Mouse (Mus musculus) gastrocnemius, postnatal 14 days (tissue): ENCODE measurements around the gene Rasd2. TPM values are rescaled to one million over a fixed set of nuclear protein-coding genes. Genes with fewer than 3 reads are reported as not detected.

Experiments used
- DNase-seq: peaks from one replicate; pipeline ENCODE4 v3.0.0; 2021; ENCODE audit warnings: mixed read lengths
- intact Hi-C: fragments of 180-260 bp; cut with DNase I; formaldehyde crosslinking; loops from one replicate; pipeline ENCODE4 v1.15.1; 2025; ENCODE audit warnings: low total_unique reads
- total RNA-seq, 2 experiments: library from RNA; stranded (reverse); gene quantifications; 2 replicates each; pipeline ENCODE4 v1.2.3; 2021

Gene Rasd2
- total RNA-seq, 2 experiments from 2014 or later = 1.3 to 1.6 TPM

DNA sequence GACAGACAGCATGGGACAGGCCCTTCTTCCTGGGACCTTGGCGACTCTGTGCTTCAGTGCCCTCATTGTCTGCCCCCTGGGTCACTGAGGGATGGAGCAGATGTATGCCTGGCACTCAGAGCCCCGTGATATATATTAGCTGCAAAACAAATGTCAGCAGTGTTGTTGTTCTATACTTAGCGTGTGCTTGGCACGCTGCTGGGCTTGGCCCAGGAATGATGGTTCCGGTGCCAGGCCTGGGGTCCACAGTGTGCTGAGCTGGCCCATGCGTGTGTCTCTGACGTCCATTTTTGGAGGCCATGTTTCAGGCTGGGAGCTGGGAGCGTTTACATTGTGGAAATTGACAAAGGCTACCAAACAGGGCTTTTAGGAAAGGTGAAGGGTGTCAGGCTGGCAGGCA, 3.1 kb downstream of the Rasd2 start:
- DNase-seq = no peak
- intact Hi-C loops = loop anchor here (5.0 kb wide), 2 partner anchors 80 to 145 kb away; no protein-coding TSS in a partner anchor

DNA sequence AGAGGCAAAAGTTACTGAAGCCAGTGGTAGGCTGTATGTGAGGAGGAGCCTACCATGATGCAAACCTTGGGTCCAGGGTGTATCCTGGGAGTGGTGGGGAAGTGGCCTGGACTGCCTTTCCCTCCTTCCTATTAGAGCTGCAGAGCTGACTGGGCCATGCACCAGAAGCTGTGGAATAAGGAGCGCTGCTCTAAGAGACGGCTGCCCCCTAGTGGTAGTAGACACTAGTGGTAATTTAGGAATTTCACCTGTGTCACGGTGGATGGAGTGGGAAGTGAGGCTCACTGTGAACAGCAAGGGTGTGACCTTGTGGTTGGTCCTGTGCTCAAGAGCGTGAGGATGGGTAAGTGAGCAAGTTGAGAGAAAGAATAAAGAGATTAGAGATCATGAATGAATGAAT, 4.2 kb downstream of the Rasd2 start:
- peak; percentile 61 for DNase-seq

DNA sequence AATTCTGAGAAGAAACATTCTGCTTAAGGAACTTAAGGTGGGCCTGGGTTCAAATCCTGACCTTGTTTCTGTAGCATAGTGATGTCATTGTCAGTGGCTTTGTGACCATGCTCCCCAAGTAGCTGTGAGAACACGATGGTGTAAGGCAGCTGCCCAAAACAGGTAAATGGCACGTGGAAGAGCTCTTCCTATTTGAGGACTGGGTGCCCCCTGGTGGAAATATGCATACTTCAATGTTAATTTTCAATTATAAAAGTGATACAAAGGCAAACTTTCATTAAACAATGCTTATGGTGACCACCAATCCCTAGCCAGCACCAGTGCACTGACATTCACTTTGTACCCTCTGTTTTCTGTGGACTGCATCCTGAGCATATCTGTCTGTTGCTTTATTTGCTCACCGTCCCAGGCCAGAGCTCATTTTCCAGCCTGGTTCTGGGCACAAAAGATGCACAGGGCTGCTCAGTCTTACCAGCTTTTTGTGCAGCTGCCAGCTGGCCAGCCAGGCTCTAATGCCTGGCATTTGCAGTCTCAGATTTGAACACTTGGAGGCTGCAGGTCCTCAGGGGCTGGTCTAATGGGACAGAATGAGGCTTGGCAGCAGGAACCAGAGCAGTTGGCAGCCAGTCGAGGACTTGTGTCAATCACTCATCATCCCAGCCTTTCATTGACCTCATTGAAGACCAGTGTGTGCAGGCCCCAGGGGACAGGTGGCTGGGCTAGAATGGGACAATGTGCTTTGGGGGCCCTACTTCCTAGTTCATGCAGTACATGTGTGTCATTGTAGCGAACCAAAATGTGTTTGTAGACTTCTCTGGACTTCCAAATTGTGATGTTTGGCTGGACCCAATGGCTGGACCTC, 6.4 kb downstream of the Rasd2 start:
- DNase-seq = no peak
- intact Hi-C loops = loop anchor here (5.0 kb wide), 2 partner anchors 83 to 148 kb away; no protein-coding TSS in a partner anchor

More for the DNA sequence above, 4.2 kb downstream of the Rasd2 start:
- intact Hi-C loops = loop anchor here (5.0 kb wide), 2 partner anchors 81 to 146 kb away; no protein-coding TSS in a partner anchor

DNA sequence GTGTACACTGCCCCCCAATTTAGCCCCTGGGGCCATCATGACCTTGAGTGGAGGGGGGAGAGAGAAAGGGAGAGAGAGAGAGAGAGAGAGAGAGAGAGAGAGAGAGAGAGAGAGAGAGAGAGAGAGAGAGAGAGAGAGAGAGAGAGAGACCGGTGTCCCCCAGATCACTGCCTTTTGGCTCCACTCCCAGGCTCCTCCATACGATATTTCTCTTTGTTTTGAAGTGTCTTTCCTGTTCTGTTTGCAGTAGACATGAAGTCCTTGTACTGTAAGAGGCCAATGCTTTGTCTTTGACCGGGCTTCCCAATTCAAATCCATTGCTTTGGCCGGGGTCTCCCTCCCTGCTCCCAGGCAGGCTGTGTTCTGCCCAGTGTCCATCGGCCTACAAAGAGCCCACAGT, 8.9 kb downstream of the Rasd2 start:
- intact Hi-C loops = no loop called here
- no peak for DNase-seq

DNA sequence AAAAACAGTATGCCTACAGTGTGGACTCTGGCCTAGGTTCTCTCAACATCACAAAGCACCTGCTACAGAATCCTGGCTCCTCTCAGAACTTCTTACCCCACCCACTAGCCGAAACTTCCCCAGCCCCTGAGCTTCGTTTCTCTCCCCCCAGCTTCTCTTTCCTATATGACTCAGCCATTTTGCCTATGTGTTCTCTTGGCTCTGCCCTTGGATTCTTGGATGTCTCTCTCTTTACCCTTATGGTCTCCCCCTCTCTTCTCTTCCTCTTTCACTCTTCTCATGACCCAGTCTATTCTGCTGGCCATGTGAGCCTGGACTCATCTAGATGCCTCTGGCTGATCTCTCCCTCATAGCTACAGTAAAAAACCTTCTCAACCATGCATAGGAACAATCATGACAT, 13.0 kb downstream of the Rasd2 start:
- DNase-seq = no peak
- intact Hi-C loops = no loop called here

DNA sequence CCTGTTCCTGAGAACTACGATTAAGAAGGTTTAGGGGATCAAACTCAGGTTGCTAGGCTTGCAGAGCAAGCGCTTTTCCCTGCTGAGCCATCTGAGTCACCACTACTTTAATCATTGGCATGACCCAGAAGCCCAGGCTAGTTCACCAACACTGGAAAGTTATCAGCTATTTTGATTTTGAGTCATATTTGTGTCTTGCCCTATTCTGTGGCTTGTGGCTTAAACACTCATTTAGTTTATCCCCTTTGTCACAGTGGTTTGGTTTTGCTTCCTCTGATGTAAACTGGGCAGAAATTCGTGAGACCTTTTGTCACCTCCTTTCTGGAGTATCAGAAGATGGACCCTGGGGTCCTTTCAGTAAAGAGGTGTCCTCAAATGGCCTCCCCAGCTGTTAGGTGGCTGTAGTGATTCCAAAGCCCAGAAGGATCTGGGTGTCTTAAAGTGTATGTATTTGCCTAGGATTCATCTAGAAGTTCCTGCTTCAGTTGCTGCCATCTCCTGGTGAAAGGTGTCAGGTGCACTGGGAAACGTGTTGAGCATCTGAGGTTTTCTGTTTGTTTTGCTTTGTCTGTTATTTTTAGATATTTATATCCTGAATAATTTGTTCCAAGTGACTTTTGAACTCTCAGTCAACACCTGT, 20.3 kb downstream of the Rasd2 start:
- intact Hi-C loops = no loop called here
- no peak for DNase-seq

DNA sequence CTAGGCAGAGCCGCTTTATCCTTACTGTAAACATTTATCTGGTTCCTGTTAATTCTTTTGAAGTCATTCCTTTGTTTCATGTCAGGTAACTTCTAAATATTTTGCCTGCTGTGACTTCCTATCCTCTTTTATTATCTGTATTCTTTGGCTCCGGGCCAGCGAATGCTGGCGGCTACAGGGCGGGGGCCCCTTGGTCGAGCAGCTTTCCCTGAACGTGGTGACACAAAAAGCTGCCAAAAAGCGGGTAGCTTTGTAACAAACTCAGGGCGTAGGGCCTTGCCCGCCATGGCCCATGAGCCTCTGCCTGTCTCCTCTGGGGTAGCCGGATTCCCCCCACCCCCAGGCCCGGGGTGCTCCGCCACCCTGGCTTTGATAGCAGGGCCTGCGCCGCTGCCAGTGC, 33.6 kb downstream of the Rasd2 start:
- intact Hi-C loops = no loop called here
- DNase-seq = no peak

DNA sequence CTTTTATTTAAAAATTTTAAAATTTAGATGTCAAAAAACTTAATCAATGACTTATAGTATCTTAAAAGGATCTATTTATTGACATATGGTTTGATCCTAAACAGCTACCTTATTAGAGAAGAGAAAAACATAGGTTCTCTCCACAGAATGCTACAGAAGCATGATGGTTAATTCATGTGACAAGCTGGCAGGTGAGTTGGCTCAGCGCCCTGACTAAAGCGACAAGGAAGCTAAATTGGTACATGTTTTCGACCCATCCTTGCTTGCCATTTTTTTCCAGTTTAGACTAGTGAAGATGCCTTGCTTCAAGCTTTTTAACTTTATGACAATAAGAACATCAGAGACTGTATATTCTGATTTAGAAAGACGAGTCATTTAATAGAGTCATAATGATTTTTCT, 35.4 kb downstream of the Rasd2 start:
- no peak for DNase-seq
- intact Hi-C loops = no loop called here

DNA sequence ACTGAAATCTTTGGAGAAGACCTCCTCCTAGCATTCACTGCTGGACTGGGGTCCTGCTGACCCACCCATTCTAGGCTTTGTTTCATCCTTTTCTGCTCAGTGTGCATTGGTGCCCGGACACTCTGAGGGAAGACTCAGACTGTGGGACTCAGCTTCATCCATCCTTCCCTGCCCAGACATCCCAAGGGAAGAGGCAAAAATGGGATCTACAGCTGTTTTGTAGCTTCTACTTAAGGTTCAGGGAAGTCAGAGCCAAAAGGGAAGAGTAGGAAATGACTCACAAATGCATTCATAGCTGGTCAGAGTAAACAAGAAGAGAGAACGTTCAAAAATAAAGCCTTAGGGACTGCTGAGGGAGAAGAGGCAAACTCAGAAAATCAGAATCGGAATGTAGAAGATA, 40.3 kb downstream of the Rasd2 start:
- intact Hi-C loops = no loop called here
- no peak for DNase-seq

DNA sequence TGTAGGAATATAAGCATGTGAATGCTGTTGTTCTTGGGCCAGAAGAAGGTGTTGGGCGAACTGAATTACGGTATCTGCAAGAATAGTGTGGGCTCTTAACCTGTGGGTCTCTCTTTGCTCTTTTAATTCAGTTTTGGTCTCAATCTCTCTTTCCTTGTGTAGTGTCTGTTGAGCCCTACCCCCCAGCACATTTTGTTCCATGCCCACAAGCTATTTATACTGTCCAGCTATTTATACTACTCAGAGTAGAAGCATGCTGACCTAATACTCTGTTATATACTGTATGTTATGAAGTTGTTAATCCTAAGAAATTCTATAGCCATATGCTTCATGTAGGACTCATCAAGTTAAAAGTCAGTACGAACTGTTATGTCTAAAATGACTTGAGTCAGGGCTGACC, 41.9 kb downstream of the Rasd2 start:
- intact Hi-C loops = no loop called here
- no peak for DNase-seq

DNA sequence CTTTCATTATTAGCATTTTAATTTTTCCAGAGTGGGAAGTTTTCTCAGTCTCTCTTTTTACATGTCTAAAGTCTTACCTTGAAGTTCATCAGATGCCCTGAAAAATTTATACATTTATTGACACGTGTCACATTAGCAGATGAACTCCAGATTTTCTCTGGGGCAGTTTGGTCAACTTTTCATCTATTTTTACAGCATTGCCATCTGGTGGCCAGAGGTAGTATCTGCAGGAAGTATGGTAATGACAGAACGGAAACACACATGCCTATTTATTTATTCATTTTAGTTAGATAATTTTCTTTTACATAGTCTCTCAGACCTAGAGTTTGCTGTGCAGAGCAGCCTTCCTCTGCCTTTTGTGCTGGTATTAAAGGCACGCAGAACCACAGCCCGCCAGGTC, 58.4 kb downstream of the Rasd2 start:
- no peak for DNase-seq
- intact Hi-C loops = loop anchor here (5.0 kb wide), 1 partner anchor 140 kb away; no protein-coding TSS in a partner anchor

Other genes with a start within 250 kb of the Rasd2 start
- 1 to 10 TPM; 8.3 to 9.9 TPM for gene Hmgxb4, start 220.6 kb upstream of the Rasd2 start, total RNA-seq
- 10 to 100 TPM; 43.8 to 47.2 TPM for gene Tom1, start 180.2 kb upstream of the Rasd2 start, total RNA-seq
- 10 to 100 TPM; 12.2 to 13.8 TPM for gene Hmox1, start 120.3 kb upstream of the Rasd2 start, total RNA-seq
- gene Mcm5, start 104.4 kb upstream of the Rasd2 start, total RNA-seq = 1 to 10 TPM; 4.4 to 7.1 TPM
- under 1 TPM in 1 of 2 experiments, not detected in 1; 0.35 TPM for gene Gm10358, start 192.6 kb downstream of the Rasd2 start, total RNA-seq
- gene Iqcm, start 234.8 kb downstream of the Rasd2 start, total RNA-seq = not detected